Mouse (Mus musculus): ENCODE data around the gene Nlk.

DNA sequence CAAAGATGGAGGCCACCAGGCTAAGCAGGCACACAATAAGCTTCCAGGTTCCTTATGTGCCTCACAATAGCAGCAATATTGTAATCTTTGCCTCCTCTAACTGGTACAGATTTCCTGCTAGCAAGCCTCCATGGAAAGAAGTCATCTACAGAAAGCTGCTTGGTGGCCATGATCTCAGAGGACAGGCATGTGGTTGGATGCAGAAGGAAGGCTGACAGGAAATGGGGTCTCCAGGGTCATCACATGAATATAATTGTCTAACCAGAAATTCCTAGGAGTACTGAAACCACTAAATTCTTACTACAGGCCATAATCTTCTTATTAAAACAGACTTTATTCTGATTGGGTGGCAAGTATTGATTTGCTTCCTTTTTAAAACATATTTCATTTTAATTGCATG, 8.9 kb upstream of the Nlk start:
- TF ChIP-seq CTCF (IDR thresholded peaks at IDR 0.05; ENCODE audit: borderline replicate concordance, extremely low read depth, insufficient read depth, insufficient read length): no peak
- no peak for TF ChIP-seq POLR2A (IDR thresholded peaks at IDR 0.05; ENCODE audit: borderline replicate concordance, extremely low read depth, insufficient read depth, insufficient read length, poor library complexity, severe bottlenecking)

All from brain, embryonic 14.5 days (tissue).